Mouse (Mus musculus) ovary, postnatal 36 days (tissue): ENCODE data around the gene Zc3h13.

Experiments used
- DNase-seq: peaks from one replicate; pipeline ENCODE4 v3.0.0; 2022; ENCODE audit warnings: low spot score, mixed read lengths

The Zc3h13 gene

GRCm38 (mm10) chr14:75284193-75284915, at the start of gene Zc3h13:
Gene Zc3h13 (plus strand): TSS chr14:75284373.
- peak; percentile 96 for DNase-seq

- no peak for DNase-seq
Measured at GRCm38 (mm10) chr14:75235552-75235951, 48.6 kb upstream of the Zc3h13 start.

- DNase-seq = no peak
Measured at GRCm38 (mm10) chr14:75235955-75236635, 48.1 kb upstream of the Zc3h13 start.

GRCm38 (mm10) chr14:75236636-75237003, 47.6 kb upstream of the Zc3h13 start:
- DNase-seq = no peak

- DNase-seq = no peak
Measured at GRCm38 (mm10) chr14:75237096-75237495, 47.1 kb upstream of the Zc3h13 start.

GRCm38 (mm10) chr14:75238054-75238692, 46.0 kb upstream of the Zc3h13 start:
- DNase-seq = no peak

- no peak for DNase-seq
Measured at GRCm38 (mm10) chr14:75242087-75242486, 42.1 kb upstream of the Zc3h13 start, which contains the start of gene Cpb2. Gene Cpb2 (plus strand): TSS chr14:75242287.

- no peak for DNase-seq
Measured at GRCm38 (mm10) chr14:75246024-75247000, 37.9 kb upstream of the Zc3h13 start.

- DNase-seq = no peak
Measured at GRCm38 (mm10) chr14:75250432-75250831, 33.7 kb upstream of the Zc3h13 start.

GRCm38 (mm10) chr14:75256521-75256920, 27.7 kb upstream of the Zc3h13 start:
- no peak for DNase-seq

GRCm38 (mm10) chr14:75269531-75269930, 14.6 kb upstream of the Zc3h13 start:
- no peak for DNase-seq

- no peak for DNase-seq
Measured at GRCm38 (mm10) chr14:75279716-75280115, 4.5 kb upstream of the Zc3h13 start.

- no peak for DNase-seq
Measured at GRCm38 (mm10) chr14:75280406-75280805, 3.8 kb upstream of the Zc3h13 start.

- DNase-seq = peak; percentile 5
Measured at GRCm38 (mm10) chr14:75283609-75284192, 472 bp upstream of the Zc3h13 start.

GRCm38 (mm10) chr14:75301081-75301480, 16.9 kb downstream of the Zc3h13 start:
- DNase-seq = no peak

- no peak for DNase-seq
Measured at GRCm38 (mm10) chr14:75303807-75304206, 19.6 kb downstream of the Zc3h13 start.

- DNase-seq = no peak
Measured at GRCm38 (mm10) chr14:75307855-75308254, 23.7 kb downstream of the Zc3h13 start.

GRCm38 (mm10) chr14:75309336-75309992, 25.3 kb downstream of the Zc3h13 start:
- no peak for DNase-seq

- DNase-seq = no peak
Measured at GRCm38 (mm10) chr14:75314484-75314883, 30.3 kb downstream of the Zc3h13 start.

GRCm38 (mm10) chr14:75318736-75319135, 34.6 kb downstream of the Zc3h13 start:
- DNase-seq = no peak

- DNase-seq = no peak
Measured at GRCm38 (mm10) chr14:75320269-75320668, 36.1 kb downstream of the Zc3h13 start.
